Mouse (Mus musculus): ENCODE measurements around the gene Gmip. TPM values are rescaled to one million over a fixed set of nuclear protein-coding genes. Genes with fewer than 3 reads are reported as not detected.
A peak's percentile ranks its signal among the peaks of the same experiment; 100 is the strongest.

Gmip gene
- polyA plus RNA-seq, 1 experiment from 2014 or later: 19.6 TPM

DNA sequence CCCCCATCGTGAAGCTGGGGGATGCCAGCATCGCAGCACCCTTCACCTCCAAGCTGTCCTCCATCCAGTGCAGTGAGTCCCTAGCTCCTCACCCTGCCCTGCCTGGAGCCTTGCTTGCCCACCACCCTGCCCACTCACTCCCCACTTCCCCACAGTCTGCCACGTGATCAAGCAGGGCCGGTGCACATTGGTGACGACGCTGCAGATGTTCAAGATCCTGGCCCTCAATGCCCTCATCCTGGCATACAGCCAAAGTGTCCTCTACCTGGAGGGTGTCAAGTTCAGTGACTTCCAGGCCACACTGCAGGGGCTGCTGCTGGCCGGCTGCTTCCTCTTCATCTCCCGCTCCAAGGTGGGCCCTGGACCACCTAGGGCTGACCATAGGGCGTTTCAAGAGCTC lies 3.0 kb upstream of the Gmip start:
- Histone ChIP-seq H3K4me2 (replicated peaks) (no peak overlapping the region), H3K9me3 (no peaks in the 10 kb centered on the region), H3K36me3 (peaks cover 74% of the 10 kb centered on the region), H3K4me3 (no peak overlapping the region), H3K27ac (replicated peaks) (no peak overlapping the region), H3K27me3 (no peaks in the 10 kb centered on the region), H3K9ac (replicated peaks) (no peak overlapping the region), H3K4me1 (peaks cover 16% of the 10 kb centered on the region)
- ATAC-seq (ENCODE audit: low FRiP score, low read depth): no peak
- 93% methylated on average over 9 of the region's 9 CpGs for WGBS

DNA sequence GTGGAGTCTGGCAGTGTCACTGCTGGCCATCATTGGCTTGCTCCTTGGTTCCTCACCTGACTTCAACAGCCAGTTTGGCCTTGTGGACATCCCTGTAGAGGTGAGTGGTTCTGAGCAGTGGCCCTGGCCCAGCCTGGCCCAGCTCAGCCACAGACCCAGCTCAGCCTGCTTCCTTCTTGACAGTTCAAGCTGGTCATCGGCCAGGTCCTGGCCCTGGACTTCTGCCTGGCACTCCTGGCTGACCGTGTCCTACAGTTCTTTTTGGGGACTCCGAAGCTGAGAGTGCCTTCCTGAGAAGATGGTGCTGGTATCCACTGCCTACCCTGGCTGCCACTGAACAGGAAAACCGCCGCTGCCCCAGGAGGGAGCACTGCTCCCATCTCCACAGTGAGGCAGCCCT lies 1.2 kb upstream of the Gmip start:
- 84% methylated on average over 5 of the region's 5 CpGs for WGBS

DNA sequence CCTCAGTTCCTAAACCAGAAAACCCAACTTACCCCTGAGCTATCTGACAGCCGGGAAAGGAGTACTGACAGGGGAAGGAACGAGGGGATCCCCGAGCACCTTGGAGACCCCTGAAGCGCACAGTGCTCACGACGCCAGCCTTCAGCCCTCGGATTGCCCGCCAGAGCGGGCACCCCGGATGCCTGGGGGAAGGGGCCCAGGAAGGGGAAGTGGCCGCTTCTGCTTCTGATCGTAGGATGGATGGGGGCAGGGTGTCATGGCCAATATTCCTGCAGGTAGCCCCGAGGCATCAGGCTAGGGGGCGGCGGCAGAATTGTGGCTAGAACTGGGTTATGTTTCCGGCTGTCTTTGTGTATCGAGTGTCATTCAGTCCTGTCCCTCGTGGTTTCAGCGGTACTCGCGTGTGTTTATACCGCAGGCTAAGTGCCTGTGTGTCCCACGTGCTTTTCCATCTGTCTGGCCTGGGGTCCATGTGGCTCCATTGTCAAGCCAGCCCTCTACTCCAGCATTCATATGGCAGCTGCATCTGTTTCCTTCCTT lies 455 bp downstream of the Gmip start:
- H3K4me2 ChIP-seq (replicated peaks): peak overlapping the region; percentile 86
- peaks cover 16% of the 10 kb centered on the region for H3K4me1 ChIP-seq
- H3K27me3 ChIP-seq: no peaks in the 10 kb centered on the region
- H3K9me3 ChIP-seq: no peaks in the 10 kb centered on the region
- H3K9ac ChIP-seq (replicated peaks): peak overlapping the region; percentile 81
- 3% methylated on average over 23 of the region's 23 CpGs for WGBS
- ATAC-seq (ENCODE audit: low FRiP score, low read depth): peak; percentile 68
- H3K27ac ChIP-seq (replicated peaks): peak overlapping the region; percentile 66
- peak overlapping the region; percentile 51 for H3K4me3 ChIP-seq
- peaks cover 64% of the 10 kb centered on the region for H3K36me3 ChIP-seq

More for the DNA sequence above, 1.2 kb upstream of the Gmip start:
- Histone ChIP-seq H3K27ac (replicated peaks) (no peak overlapping the region), H3K4me3 (no peak overlapping the region), H3K9ac (replicated peaks) (no peak overlapping the region), H3K4me1 (peaks cover 16% of the 10 kb centered on the region), H3K4me2 (replicated peaks) (no peak overlapping the region), H3K27me3 (no peaks in the 10 kb centered on the region), H3K36me3 (peaks cover 70% of the 10 kb centered on the region), H3K9me3 (no peaks in the 10 kb centered on the region)
- no peak for ATAC-seq (ENCODE audit: low FRiP score, low read depth)

DNA sequence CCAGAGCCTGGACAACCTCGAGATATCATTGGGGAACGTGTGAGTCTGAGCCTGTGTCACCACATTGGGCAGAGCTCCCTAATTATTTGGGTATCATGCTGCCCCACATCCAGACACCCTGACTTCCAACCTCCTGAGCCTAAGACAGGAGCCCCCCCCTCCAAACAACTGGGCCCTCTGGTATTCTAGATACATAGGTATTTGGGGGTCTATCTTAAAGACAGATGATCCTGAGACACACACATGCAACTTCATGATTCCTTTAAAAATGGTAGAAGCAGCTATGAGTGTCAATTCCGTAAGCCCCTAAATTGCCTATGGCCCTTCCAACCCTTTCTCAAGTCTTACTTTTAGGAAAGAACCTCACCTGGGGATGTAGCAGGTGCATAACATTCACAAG lies 1.3 kb downstream of the Gmip start:
- Histone ChIP-seq H3K9me3 (no peaks in the 10 kb centered on the region), H3K4me2 (replicated peaks) (peak overlapping the region; percentile 86), H3K27ac (replicated peaks) (no peak overlapping the region), H3K36me3 (peaks cover 66% of the 10 kb centered on the region), H3K4me3 (no peak overlapping the region), H3K27me3 (no peaks in the 10 kb centered on the region), H3K4me1 (peaks cover 16% of the 10 kb centered on the region), H3K9ac (replicated peaks) (no peak overlapping the region)
- 69% methylated on average over 3 of the region's 3 CpGs for WGBS
- no peak for ATAC-seq (ENCODE audit: low FRiP score, low read depth)

DNA sequence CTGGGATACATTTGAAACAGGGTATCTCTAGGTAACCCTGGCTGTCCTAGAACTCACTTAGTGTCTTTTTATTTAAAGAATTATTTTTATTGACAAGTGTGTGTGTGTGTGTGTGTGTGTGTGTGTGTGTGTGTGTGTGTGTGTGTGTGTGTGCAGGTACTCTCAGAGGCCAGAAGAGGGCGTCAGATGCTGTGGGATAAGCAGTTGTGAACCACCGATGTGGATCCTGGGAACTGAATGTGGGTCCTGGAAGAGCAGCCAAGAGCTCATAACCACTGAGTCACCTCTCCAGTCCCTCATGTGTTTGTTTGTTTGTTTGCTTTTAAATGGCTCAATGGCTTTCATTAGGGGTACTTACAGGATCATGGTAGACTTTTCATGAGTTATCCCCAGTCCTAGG lies 6.4 kb downstream of the Gmip start:
- Histone ChIP-seq H3K9me3 (no peaks in the 10 kb centered on the region), H3K4me3 (no peak overlapping the region), H3K4me2 (replicated peaks) (no peak overlapping the region), H3K9ac (replicated peaks) (no peak overlapping the region), H3K27ac (replicated peaks) (no peak overlapping the region), H3K4me1 (peaks cover under 1% of the 10 kb centered on the region; the same call in 1 of the 2 replicates), H3K36me3 (peaks cover 60% of the 10 kb centered on the region), H3K27me3 (peaks cover 8% of the 10 kb centered on the region)
- 88% methylated on average over 2 of the region's 2 CpGs for WGBS
- no peak for ATAC-seq (ENCODE audit: low FRiP score, low read depth)

DNA sequence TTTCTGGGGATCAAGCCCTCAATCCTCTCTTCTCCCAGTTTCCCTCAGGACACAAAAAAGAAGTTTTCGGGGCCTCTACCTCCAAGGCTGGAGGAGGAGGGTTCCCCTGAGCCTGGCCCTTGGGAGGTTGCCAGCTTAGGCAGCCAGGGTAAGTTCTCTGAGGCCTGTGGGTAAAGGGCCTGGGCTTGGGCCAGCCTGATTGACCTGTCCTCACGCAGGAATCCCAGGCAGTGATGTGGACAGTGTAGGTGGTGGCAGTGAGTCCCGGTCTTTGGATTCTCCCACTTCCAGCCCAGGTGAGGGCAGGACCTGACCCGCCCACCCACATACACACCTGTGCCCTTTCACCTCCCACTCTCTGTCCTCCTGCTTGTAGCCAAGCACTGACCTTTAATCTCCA lies 6.9 kb downstream of the Gmip start:
- no peaks in the 10 kb centered on the region for H3K9me3 ChIP-seq
- WGBS: 90% methylated on average over 4 of the region's 4 CpGs
- no peak overlapping the region for H3K9ac ChIP-seq (replicated peaks)
- no peak for ATAC-seq (ENCODE audit: low FRiP score, low read depth)
- peaks cover 13% of the 10 kb centered on the region for H3K27me3 ChIP-seq
- H3K4me3 ChIP-seq: no peak overlapping the region
- no peak overlapping the region for H3K4me2 ChIP-seq (replicated peaks)
- no peak overlapping the region for H3K27ac ChIP-seq (replicated peaks)
- H3K4me1 ChIP-seq: no peaks in the 10 kb centered on the region
- peaks cover 65% of the 10 kb centered on the region for H3K36me3 ChIP-seq

DNA sequence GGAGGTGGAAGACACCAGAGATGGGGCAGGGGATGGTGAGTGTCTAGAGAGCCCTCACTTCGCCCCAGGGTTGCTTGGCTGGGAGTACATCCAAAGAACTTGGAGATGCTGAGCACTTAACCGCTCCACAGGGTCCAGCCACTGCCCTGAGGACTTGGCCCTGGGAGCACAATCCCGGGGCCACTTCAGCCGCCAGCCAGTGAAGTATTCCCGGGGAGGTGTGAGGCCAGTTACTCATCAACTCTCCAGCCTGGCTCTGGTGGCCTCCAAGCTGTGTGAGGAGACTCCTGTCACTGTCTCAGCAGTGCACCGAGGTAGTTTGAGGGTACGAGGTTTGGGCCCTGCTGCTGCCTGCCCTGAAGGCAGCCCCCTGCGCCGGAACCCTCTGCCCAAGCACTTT lies 12.0 kb downstream of the Gmip start:
- H3K4me3 ChIP-seq: no peak overlapping the region
- H3K4me2 ChIP-seq (replicated peaks): no peak overlapping the region
- H3K4me1 ChIP-seq: peaks cover 38% of the 10 kb centered on the region
- no peak for ATAC-seq (ENCODE audit: low FRiP score, low read depth)
- H3K9ac ChIP-seq (replicated peaks): no peak overlapping the region
- H3K27me3 ChIP-seq: peaks cover 43% of the 10 kb centered on the region
- no peak overlapping the region for H3K27ac ChIP-seq (replicated peaks)
- 85% methylated on average over 9 of the region's 9 CpGs for WGBS
- no peaks in the 10 kb centered on the region for H3K9me3 ChIP-seq
- H3K36me3 ChIP-seq: peaks cover 31% of the 10 kb centered on the region

DNA sequence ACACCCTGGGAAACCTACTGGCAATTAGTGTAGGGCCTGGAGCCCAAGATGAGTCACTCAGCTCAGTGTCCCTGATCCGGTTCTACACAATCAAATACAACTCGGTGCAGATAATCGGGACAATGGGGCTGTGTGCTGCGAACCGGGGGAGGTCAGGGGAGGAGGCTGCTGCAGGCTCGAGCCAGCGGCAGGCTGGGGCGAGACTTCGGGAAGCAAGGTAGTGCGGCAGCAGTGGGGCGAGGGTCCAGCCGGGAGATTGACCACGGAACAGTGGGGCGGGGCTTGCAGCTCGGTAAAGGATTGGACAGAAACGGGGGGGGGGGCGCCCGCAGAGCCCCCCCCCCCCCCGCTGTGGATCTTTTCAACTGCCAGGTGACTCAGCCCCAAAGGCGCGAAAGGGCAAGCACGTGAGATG lies 13.5 kb downstream of the Gmip start:
- ATAC-seq (ENCODE audit: low FRiP score, low read depth): peak; percentile 64
- Histone ChIP-seq H3K4me3 (peak overlapping the region; percentile 48), H3K4me2 (replicated peaks) (peak overlapping the region; percentile 82), H3K27me3 (peaks cover 52% of the 10 kb centered on the region), H3K36me3 (peaks cover 30% of the 10 kb centered on the region), H3K4me1 (peaks cover 38% of the 10 kb centered on the region), H3K9ac (replicated peaks) (peak overlapping the region; percentile 62), H3K9me3 (no peaks in the 10 kb centered on the region), H3K27ac (replicated peaks) (0 out of 2 replicates have a peak overlapping the region, but pooled peaks have one; percentile 25)
- under 1% methylated on average over 13 of the region's 22 CpGs for WGBS

DNA sequence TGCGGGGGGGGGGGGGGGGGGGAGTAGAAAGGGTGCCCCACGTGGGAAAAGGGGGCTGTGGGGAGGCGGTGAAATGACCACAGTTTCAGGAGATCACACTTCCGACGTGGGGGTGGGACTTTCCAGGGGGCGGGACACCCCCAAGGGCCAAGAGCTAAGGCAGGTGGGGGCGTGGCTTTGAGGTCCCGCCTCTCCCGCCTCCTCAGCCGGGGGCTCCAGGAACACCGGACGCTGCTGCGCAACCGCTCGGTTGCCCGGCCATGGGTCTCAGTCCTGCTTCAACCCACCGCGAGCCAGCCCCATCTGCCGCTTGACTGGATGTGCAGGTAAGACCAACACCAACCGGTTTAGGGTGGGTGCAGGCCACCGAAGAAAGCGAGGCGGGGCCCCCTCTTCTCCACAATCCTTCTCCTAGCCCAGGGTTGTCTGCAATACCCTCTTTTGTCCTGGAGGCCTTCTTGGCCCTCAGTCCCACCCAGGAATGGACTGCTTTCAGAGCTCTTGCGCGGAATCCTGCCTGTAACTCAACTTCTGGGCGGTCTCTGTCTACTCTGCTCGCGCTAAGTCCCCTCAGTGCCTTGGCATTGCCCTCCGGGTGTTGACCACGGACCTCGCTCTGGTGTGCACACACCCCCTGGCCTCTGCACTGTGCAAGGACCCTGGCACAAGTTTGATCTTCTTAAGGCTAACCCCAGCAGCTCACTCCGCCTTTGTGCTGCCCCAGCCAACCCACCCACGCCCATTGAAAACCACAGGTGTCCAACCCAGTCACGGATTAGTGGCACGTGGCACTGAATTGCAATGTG lies 14.1 kb downstream of the Gmip start, which contains the start of gene Lpar2:
Lpar2 (plus strand) TSS at position 44 of the 806 bp plus-strand sequence.
- ATAC-seq (ENCODE audit: low FRiP score, low read depth): peak; percentile 85
- H3K27me3 ChIP-seq: peaks cover 52% of the 10 kb centered on the region
- peaks cover 30% of the 10 kb centered on the region for H3K36me3 ChIP-seq
- H3K4me3 ChIP-seq: peak within 1 kb of the TSS; percentile 48
- 1% methylated on average over 32 of the region's 35 CpGs for WGBS
- peak within 1 kb of the TSS; percentile 66 for H3K27ac ChIP-seq (replicated peaks)
- H3K4me2 ChIP-seq (replicated peaks): peak within 1 kb of the TSS; percentile 82
- peak within 1 kb of the TSS; percentile 62 for H3K9ac ChIP-seq (replicated peaks)
- H3K4me1 ChIP-seq: peaks cover 38% of the 10 kb centered on the region
- H3K9me3 ChIP-seq: no peaks in the 10 kb centered on the region

DNA sequence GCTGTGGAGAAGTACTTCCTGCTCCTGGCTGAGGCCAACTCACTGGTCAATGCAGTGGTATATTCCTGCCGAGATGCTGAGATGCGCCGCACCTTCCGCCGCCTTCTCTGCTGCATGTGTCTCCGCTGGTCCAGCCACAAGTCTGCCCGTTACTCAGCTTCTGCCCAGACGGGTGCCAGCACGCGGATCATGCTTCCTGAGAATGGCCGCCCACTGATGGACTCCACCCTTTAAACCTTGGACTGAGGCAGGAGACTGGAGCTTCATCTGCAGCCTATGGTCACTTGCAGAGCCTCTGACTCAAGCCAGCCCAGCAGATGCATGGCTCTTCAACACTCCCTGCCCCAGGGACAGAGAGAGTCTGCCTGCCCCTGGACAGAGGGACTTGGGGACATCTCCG lies 17.9 kb downstream of the Gmip start:
- ATAC-seq (ENCODE audit: low FRiP score, low read depth): no peak
- Histone ChIP-seq H3K9ac (replicated peaks) (no peak overlapping the region), H3K27ac (replicated peaks) (no peak overlapping the region), H3K4me2 (replicated peaks) (no peak overlapping the region), H3K9me3 (no peaks in the 10 kb centered on the region), H3K27me3 (peaks cover 30% of the 10 kb centered on the region), H3K4me3 (no peak overlapping the region), H3K36me3 (peaks cover 33% of the 10 kb centered on the region; the same call in 1 of the 2 replicates), H3K4me1 (peaks cover 38% of the 10 kb centered on the region)
- 90% methylated on average over 12 of the region's 12 CpGs for WGBS

DNA sequence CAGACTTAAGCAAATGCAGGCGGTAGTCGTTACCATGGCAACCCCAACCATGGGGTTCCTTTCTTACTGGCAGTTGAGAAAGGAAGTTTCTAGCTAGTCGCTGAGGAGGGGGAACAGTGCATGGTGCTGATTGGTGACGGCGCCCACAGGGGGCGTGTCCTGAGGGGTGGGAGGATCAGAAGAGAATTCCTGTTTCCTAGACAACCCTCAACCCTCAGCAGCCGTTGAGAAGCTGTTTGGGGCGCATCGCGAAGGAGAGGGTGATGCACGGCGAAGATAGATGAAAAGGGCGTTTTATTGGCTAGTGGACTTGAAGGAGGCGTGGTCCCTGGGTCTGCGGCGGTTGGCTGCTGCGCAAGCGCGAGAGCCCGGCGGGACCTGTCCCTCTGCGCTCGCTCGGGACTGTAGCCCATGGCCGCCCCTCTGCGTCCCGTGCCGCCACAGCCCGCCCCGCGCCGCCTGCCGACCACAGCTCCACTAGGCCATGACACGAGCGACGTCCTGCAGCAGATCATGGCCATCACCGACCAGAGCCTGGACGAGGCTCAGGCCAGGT lies 23.9 kb downstream of the Gmip start, which contains the start of gene Pbx4:
Pbx4 (plus strand) TSS at position 194 of the 556 bp plus-strand sequence.
- Histone ChIP-seq H3K4me1 (peaks cover 21% of the 10 kb centered on the region), H3K9ac (replicated peaks) (peak within 1 kb of the TSS; percentile 76), H3K4me2 (replicated peaks) (peak within 1 kb of the TSS; percentile 74), H3K27me3 (no peaks in the 10 kb centered on the region), H3K27ac (replicated peaks) (peak within 1 kb of the TSS; percentile 89), H3K9me3 (no peaks in the 10 kb centered on the region), H3K36me3 (peaks cover 22% of the 10 kb centered on the region; the same call in 1 of the 2 replicates), H3K4me3 (peak within 1 kb of the TSS; percentile 70)
- ATAC-seq (ENCODE audit: low FRiP score, low read depth): peak; percentile 98
- 0% methylated on average over 38 of the region's 38 CpGs for WGBS

DNA sequence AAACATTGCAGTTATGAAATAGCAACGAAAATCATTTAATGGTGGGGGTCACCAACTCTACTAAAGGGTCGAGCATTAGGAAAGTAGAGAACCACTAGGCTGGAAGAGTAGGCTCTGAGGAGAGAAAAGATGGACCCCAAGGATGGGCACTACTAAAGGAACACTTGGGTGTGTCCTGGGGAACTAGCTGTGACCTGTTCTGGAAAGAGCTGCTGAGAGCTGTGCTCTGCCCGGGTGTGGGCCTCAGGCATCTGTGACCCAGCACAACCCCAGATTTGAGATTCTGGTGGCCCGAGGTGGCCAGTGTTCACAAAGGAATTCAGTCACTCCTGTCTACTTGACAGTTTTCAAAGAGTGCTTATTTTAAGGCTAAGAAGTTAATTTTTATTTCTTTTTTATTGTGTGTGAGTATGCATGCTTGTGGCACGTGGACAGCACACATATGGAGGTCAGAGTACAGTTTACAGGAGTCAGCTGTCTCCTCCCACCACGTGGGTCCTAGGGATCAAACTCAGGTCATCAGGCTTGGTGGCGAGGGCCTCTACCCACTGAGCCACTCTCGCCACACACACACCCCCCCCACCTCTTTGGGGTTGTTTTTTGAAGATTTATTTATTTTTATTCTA lies 28.7 kb downstream of the Gmip start:
- no peak overlapping the region for H3K9ac ChIP-seq (replicated peaks)
- no peak for ATAC-seq (ENCODE audit: low FRiP score, low read depth)
- 87% methylated on average over 8 of the region's 8 CpGs for WGBS
- no peaks in the 10 kb centered on the region for H3K9me3 ChIP-seq
- no peak overlapping the region for H3K4me2 ChIP-seq (replicated peaks)
- H3K36me3 ChIP-seq: peaks cover 30% of the 10 kb centered on the region
- no peak overlapping the region for H3K4me3 ChIP-seq
- H3K4me1 ChIP-seq: peaks cover 15% of the 10 kb centered on the region; the same call in 1 of the 2 replicates
- no peaks in the 10 kb centered on the region for H3K27me3 ChIP-seq
- no peak overlapping the region for H3K27ac ChIP-seq (replicated peaks)

Measured in midbrain, embryonic 12.5 days (tissue).